Mouse (Mus musculus) megakaryocyte, embryonic 14.5 days (primary cell): Measurements from ENCODE around the gene Glt28d2. TPM values are rescaled to one million over a fixed set of nuclear protein-coding genes. Genes with fewer than 3 reads are reported as not detected.

ENCODE experiments used
- H3K27me3 ChIP-seq: replicated peaks from 2 replicates; pipeline ENCODE3; 2012; ENCODE audit warnings: inconsistent platforms
- H3K36me3 ChIP-seq: replicated peaks from 2 replicates; pipeline ENCODE3; 2012; ENCODE audit warnings: low read length, inconsistent platforms, mixed read lengths
- H3K4me1 ChIP-seq: 2 replicates; pipeline ENCODE4 v1.6.1; 2012; ENCODE audit warnings: inconsistent platforms
- H3K4me3 ChIP-seq: replicated peaks from 2 replicates; pipeline ENCODE3; 2012; ENCODE audit warnings: moderate library complexity, mild to moderate bottlenecking, inconsistent platforms
- H3K9me3 ChIP-seq: 2 replicates; pipeline ENCODE4 v1.6.1; 2012; ENCODE audit warnings: inconsistent platforms
- FLI1 ChIP-seq: IDR thresholded peaks from 2 replicates; pipeline ENCODE4 v1.6.1; 2012; ENCODE audit warnings: low read length, inconsistent platforms, mixed read lengths
- GATA1 ChIP-seq: IDR thresholded peaks from 3 replicates; pipeline ENCODE4 v1.6.1; 2012; ENCODE audit warnings: mixed read lengths, low read length, inconsistent platforms, borderline replicate concordance
- polyA plus RNA-seq: library from polyadenylated mRNA; stranded (reverse); fragments of >175 nt; gene quantifications from 2 replicates; pipeline ENCODE4 v1.2.3, GENCODE M21; 2012; ENCODE audit warnings: low replicate concordance; ENCODE audit not compliant: insufficient read depth

The Glt28d2 gene
- polyA plus RNA-seq, 1 experiment = not detected

GRCm38 (mm10) chr3:85831785-85832184 lies 55.5 kb downstream of the Glt28d2 start:
- peaks cover 50% of the 10 kb centered on the region for H3K27me3 ChIP-seq
- no peaks in the 10 kb centered on the region for H3K36me3 ChIP-seq
- H3K9me3 ChIP-seq = peaks cover 32% of the 10 kb centered on the region
- no peaks in the 10 kb centered on the region for H3K4me1 ChIP-seq
- TF ChIP-seq FLI1 (no peak), GATA1 (no peak)
- H3K4me3 ChIP-seq = no peak overlapping the region

DNA sequence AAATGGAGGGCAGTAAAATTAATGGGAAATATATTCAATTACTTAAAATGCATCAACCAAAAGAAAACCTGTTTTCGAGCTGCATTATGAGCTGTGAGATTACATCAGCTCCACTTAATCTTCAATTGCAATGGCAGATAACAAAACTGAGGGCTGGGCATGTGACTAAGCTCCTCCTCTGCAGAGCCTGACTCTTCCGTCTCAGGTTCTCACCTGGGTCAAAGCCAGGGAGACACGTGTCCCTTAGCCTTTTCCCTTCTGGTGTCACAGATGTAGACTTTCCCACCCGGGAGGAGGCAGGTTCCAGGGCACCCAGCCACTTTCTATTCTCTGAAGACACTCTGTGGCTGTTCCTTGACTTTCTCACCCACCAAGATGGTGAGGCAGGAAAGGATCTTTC lies 58.3 kb downstream of the Glt28d2 start:
- Histone ChIP-seq H3K4me3 (no peak overlapping the region), H3K9me3 (peaks cover 29% of the 10 kb centered on the region), H3K4me1 (no peaks in the 10 kb centered on the region), H3K36me3 (no peaks in the 10 kb centered on the region), H3K27me3 (peaks cover 42% of the 10 kb centered on the region)
- TF ChIP-seq FLI1 (no peak), GATA1 (no peak)

DNA sequence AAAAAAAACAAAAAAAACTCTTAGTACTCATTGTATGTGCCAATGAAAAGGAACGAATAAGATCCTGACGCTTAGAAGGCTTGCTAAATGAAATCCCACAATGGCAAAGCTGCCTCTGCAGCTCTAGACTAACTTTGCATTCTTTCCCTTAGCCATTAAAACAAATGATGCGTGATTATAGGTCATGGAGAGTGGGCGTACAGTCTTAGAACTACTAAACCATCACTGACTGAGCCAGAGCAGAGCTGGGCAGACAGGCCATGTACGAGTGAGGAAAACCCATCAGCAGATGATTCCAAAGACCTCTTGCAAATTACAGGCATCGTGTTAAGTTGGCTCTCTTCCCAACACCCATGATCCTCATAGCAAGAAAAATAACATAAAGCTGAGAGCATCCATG lies 59.5 kb downstream of the Glt28d2 start:
- Histone ChIP-seq H3K27me3 (peaks cover 35% of the 10 kb centered on the region), H3K36me3 (no peaks in the 10 kb centered on the region), H3K9me3 (peaks cover 32% of the 10 kb centered on the region), H3K4me3 (no peak overlapping the region), H3K4me1 (no peaks in the 10 kb centered on the region)
- TF ChIP-seq GATA1 (no peak), FLI1 (no peak)

- H3K9me3 ChIP-seq = peaks cover 32% of the 10 kb centered on the region
- no peak overlapping the region for H3K4me3 ChIP-seq
Observed at GRCm38 (mm10) chr3:85827283-85827682, 60.0 kb downstream of the Glt28d2 start.

DNA sequence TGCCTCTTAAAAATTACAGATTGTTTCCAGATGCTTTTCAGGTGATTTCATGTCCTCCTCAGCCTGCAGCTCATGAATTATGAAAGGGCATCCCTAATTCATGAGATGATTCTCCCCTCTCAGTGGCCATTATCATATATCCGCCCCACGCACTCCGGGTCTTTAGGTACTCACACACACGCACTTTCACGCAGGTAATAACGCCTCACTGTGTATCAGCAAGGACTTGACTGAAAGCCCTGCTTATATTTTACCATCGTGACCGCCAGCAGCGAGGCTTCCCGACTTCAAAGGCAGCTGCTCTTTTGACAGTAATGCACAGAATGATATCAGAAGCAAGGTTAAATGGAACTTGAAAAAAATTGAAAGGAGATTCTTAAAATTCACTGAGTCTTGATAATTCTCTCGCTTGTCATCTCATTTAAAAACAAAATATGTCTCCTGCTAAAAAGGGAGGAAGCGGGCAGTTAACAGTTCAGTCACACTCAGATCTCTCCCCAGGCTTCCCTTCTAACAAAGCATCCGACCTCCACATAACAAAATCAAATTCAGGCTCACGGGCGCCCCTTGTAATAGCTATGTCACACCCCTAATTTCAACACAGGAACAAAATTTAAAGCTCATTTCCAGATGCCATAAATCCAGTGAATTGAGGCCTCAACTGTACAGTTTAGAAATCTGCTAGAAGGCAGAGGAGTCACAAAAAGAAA lies 66.3 kb downstream of the Glt28d2 start:
- Histone ChIP-seq H3K36me3 (no peaks in the 10 kb centered on the region), H3K4me3 (no peak overlapping the region), H3K4me1 (peaks cover 9% of the 10 kb centered on the region; the same call in 1 of the 2 replicates), H3K27me3 (peaks cover 13% of the 10 kb centered on the region), H3K9me3 (peaks cover 23% of the 10 kb centered on the region)
- TF ChIP-seq GATA1 = no peak

More at GRCm38 (mm10) chr3:85827283-85827682, 60.0 kb downstream of the Glt28d2 start:
- TF ChIP-seq FLI1 (no peak), GATA1 (no peak)
- no peaks in the 10 kb centered on the region for H3K36me3 ChIP-seq
- no peaks in the 10 kb centered on the region for H3K4me1 ChIP-seq
- peaks cover 35% of the 10 kb centered on the region for H3K27me3 ChIP-seq

Other genes starting within 250 kb of the Glt28d2 start
- gene Fam160a1, start 70.2 kb downstream of the Glt28d2 start, polyA plus RNA-seq = 0.12 and 0.51 TPM in 2 replicates
- gene Gm37240, start within 50 bp of the Glt28d2 start, polyA plus RNA-seq = not detected in 2 replicates
- gene Sh3d19, start 83.6 kb upstream of the Glt28d2 start, polyA plus RNA-seq = 0.44 TPM in 1 of 2 replicates, not detected in the other
- not detected in 2 replicates for gene Prss48, start 115.0 kb upstream of the Glt28d2 start, polyA plus RNA-seq